Mouse (Mus musculus) heart, embryonic 12.5 days (tissue): ENCODE measurements at regions not wholly inside any gene's neighbourhood (a gene's known extent, or its start where the extent isn't known, plus 50 kb on each side); places are given as distances from the start of the nearest gene placed in this dataset.

ENCODE experiments used
- ATAC-seq: fragments of 200-750 bp; cut with Nextera tagmentation; 2 replicates; pipeline ENCODE4 v1.8.0; 2017; ENCODE audit warnings: moderate TSS enrichment, moderate library complexity; ENCODE audit not compliant: insufficient number of reproducible peaks, low FRiP score
- H3K27ac ChIP-seq: fragments of 300-500 bp; sonication (generic); 2 replicates; pipeline ENCODE4 v1.5.1; 2016; ENCODE audit warnings: mild to moderate bottlenecking, moderate library complexity; ENCODE audit not compliant: poor library complexity, severe bottlenecking
- H3K27me3 ChIP-seq: fragments of 300-500 bp; sonication (generic); replicated peaks from 2 replicates; pipeline ENCODE4 v1.6.1; 2016; ENCODE audit warnings: mild to moderate bottlenecking, moderate library complexity
- H3K36me3 ChIP-seq: fragments of 300-500 bp; sonication (generic); 2 replicates; pipeline ENCODE4 v1.6.1; 2016; ENCODE audit warnings: mild to moderate bottlenecking, moderate library complexity
- H3K4me1 ChIP-seq: fragments of 300-500 bp; sonication (generic); replicated peaks from 2 replicates; pipeline ENCODE4 v1.6.1; 2016; ENCODE audit warnings: mild to moderate bottlenecking
- H3K4me2 ChIP-seq: fragments of 300-500 bp; sonication (generic); 2 replicates; pipeline ENCODE4 v1.6.1; 2016; ENCODE audit warnings: mild to moderate bottlenecking, moderate library complexity
- H3K4me3 ChIP-seq: fragments of 300-500 bp; sonication (generic); 2 replicates; pipeline ENCODE4 v1.5.1; 2016; ENCODE audit warnings: mild to moderate bottlenecking
- H3K9ac ChIP-seq: fragments of 300-500 bp; sonication (generic); 2 replicates; pipeline ENCODE4 v1.6.1; 2016; ENCODE audit warnings: mild to moderate bottlenecking, moderate library complexity
- H3K9me3 ChIP-seq: fragments of 300-500 bp; sonication (generic); replicated peaks from 2 replicates; pipeline ENCODE4 v1.6.1; 2016; ENCODE audit warnings: mild to moderate bottlenecking, moderate library complexity
- WGBS: fragments of 180-500 bp; shearing (Covaris S2); methylation state at CpG from one replicate; pipeline ENCODE4 v1.1.7; 2016; 5-methylcytosine and 5-hydroxymethylcytosine counted together

- no peak overlapping the region for H3K4me3 ChIP-seq
- peaks cover 18% of the 10 kb centered on the region for H3K27me3 ChIP-seq
- H3K27ac ChIP-seq: no peak overlapping the region
- H3K36me3 ChIP-seq: no peaks in the 10 kb centered on the region
- H3K9me3 ChIP-seq: no peaks in the 10 kb centered on the region
- ATAC-seq: no peak
- H3K9ac ChIP-seq: no peak overlapping the region
- no peaks in the 10 kb centered on the region for H3K4me1 ChIP-seq
- H3K4me2 ChIP-seq: no peak overlapping the region
- WGBS: 79% methylated on average over 15 of the region's 15 CpGs
Measured at GRCm38 (mm10) chr9:46684113-46684850, 314.3 kb upstream of the Gm4791 start.

GRCm38 (mm10) chr9:46672050-46672449 lies 326.5 kb upstream of the Gm4791 start:
- Histone ChIP-seq H3K4me1 (no peaks in the 10 kb centered on the region), H3K4me3 (no peak overlapping the region), H3K9ac (no peak overlapping the region), H3K27me3 (peaks cover 49% of the 10 kb centered on the region), H3K36me3 (no peaks in the 10 kb centered on the region), H3K27ac (no peak overlapping the region), H3K9me3 (no peaks in the 10 kb centered on the region), H3K4me2 (no peak overlapping the region)
- 31% methylated on average over 3 of the region's 3 CpGs for WGBS
- ATAC-seq: no peak

GRCm38 (mm10) chr9:46654422-46654821 lies 334.6 kb upstream of the 4931429L15Rik start:
- Histone ChIP-seq H3K9me3 (no peaks in the 10 kb centered on the region), H3K4me2 (no peak overlapping the region), H3K9ac (no peak overlapping the region), H3K27ac (no peak overlapping the region), H3K4me3 (no peak overlapping the region), H3K36me3 (no peaks in the 10 kb centered on the region), H3K4me1 (no peaks in the 10 kb centered on the region), H3K27me3 (peaks cover 52% of the 10 kb centered on the region)
- ATAC-seq: no peak
- WGBS: 81% methylated on average over 8 of the region's 8 CpGs

- H3K27me3 ChIP-seq: peaks cover 30% of the 10 kb centered on the region
- H3K4me2 ChIP-seq: no peak overlapping the region
- ATAC-seq: no peak
- peaks cover 3% of the 10 kb centered on the region; the same call in 1 of the 2 replicates for H3K4me1 ChIP-seq
- no peaks in the 10 kb centered on the region for H3K36me3 ChIP-seq
- WGBS: 67% methylated on average over 9 of the region's 9 CpGs
- no peak overlapping the region for H3K9ac ChIP-seq
- no peak overlapping the region for H3K4me3 ChIP-seq
- no peak overlapping the region for H3K27ac ChIP-seq
- H3K9me3 ChIP-seq: no peaks in the 10 kb centered on the region
Measured at GRCm38 (mm10) chr9:46647238-46647922, 327.6 kb upstream of the 4931429L15Rik start.

- Histone ChIP-seq H3K4me2 (no peak overlapping the region), H3K4me1 (peaks cover 3% of the 10 kb centered on the region; the same call in 1 of the 2 replicates), H3K9me3 (no peaks in the 10 kb centered on the region), H3K9ac (no peak overlapping the region), H3K27me3 (peaks cover 22% of the 10 kb centered on the region), H3K27ac (no peak overlapping the region), H3K36me3 (no peaks in the 10 kb centered on the region), H3K4me3 (no peak overlapping the region)
- peak; percentile 45; the same call in 1 of the 2 replicates for ATAC-seq
- WGBS: 23% methylated on average over 7 of the region's 7 CpGs
Measured at GRCm38 (mm10) chr9:46645469-46645884, 325.7 kb upstream of the 4931429L15Rik start.

- Histone ChIP-seq H3K4me2 (no peak overlapping the region), H3K4me1 (peaks cover 3% of the 10 kb centered on the region; the same call in 1 of the 2 replicates), H3K4me3 (no peak overlapping the region), H3K36me3 (no peaks in the 10 kb centered on the region), H3K27ac (no peak overlapping the region), H3K9ac (no peak overlapping the region), H3K27me3 (peaks cover 11% of the 10 kb centered on the region), H3K9me3 (no peaks in the 10 kb centered on the region)
- WGBS: 63% methylated on average over 3 of the region's 3 CpGs
- no peak for ATAC-seq
Measured at GRCm38 (mm10) chr9:46643551-46643950, 323.8 kb upstream of the 4931429L15Rik start.

GRCm38 (mm10) chr9:46642696-46643095 lies 322.9 kb upstream of the 4931429L15Rik start:
- WGBS: 6% methylated on average over 9 of the region's 9 CpGs

GRCm38 (mm10) chr9:46636261-46637010 lies 316.6 kb upstream of the 4931429L15Rik start:
- ATAC-seq: no peak
- peaks cover 12% of the 10 kb centered on the region; the same call in 1 of the 2 replicates for H3K27me3 ChIP-seq
- H3K36me3 ChIP-seq: no peaks in the 10 kb centered on the region
- no peak overlapping the region for H3K4me3 ChIP-seq
- H3K9me3 ChIP-seq: no peaks in the 10 kb centered on the region
- 64% methylated on average over 8 of the region's 8 CpGs for WGBS
- no peak overlapping the region for H3K27ac ChIP-seq
- H3K4me1 ChIP-seq: no peaks in the 10 kb centered on the region
- H3K9ac ChIP-seq: no peak overlapping the region
- H3K4me2 ChIP-seq: no peak overlapping the region

More at GRCm38 (mm10) chr9:46642696-46643095, 322.9 kb upstream of the 4931429L15Rik start:
- ATAC-seq: no peak
- Histone ChIP-seq H3K9me3 (no peaks in the 10 kb centered on the region), H3K4me1 (peaks cover 3% of the 10 kb centered on the region; the same call in 1 of the 2 replicates), H3K4me2 (no peak overlapping the region), H3K27me3 (peaks cover 14% of the 10 kb centered on the region), H3K4me3 (no peak overlapping the region), H3K9ac (no peak overlapping the region), H3K27ac (no peak overlapping the region), H3K36me3 (no peaks in the 10 kb centered on the region)

- Histone ChIP-seq H3K4me2 (no peak overlapping the region), H3K27me3 (peaks cover 7% of the 10 kb centered on the region; the same call in 1 of the 2 replicates), H3K36me3 (no peaks in the 10 kb centered on the region), H3K4me1 (no peaks in the 10 kb centered on the region), H3K4me3 (no peak overlapping the region), H3K9me3 (no peaks in the 10 kb centered on the region), H3K27ac (no peak overlapping the region), H3K9ac (no peak overlapping the region)
- ATAC-seq: no peak
- WGBS: 68% methylated on average over 4 of the region's 4 CpGs
Measured at GRCm38 (mm10) chr9:46633952-46634351, 314.2 kb upstream of the 4931429L15Rik start.

- no peaks in the 10 kb centered on the region for H3K4me1 ChIP-seq
- no peak overlapping the region for H3K27ac ChIP-seq
- H3K27me3 ChIP-seq: peaks cover 3% of the 10 kb centered on the region; the same call in 1 of the 2 replicates
- H3K4me2 ChIP-seq: no peak overlapping the region
- no peak overlapping the region for H3K4me3 ChIP-seq
- ATAC-seq: no peak
- no peaks in the 10 kb centered on the region for H3K9me3 ChIP-seq
- 71% methylated on average over 10 of the region's 10 CpGs for WGBS
- no peaks in the 10 kb centered on the region for H3K36me3 ChIP-seq
- H3K9ac ChIP-seq: no peak overlapping the region
Measured at GRCm38 (mm10) chr9:46632576-46632975, 312.8 kb upstream of the 4931429L15Rik start.

- H3K27ac ChIP-seq: no peak overlapping the region
- no peaks in the 10 kb centered on the region for H3K4me1 ChIP-seq
- H3K9me3 ChIP-seq: no peaks in the 10 kb centered on the region
- H3K36me3 ChIP-seq: no peaks in the 10 kb centered on the region
- H3K27me3 ChIP-seq: 0 out of 2 replicates have a peak, but pooled peaks cover 4% of the 10 kb centered on the region
- H3K9ac ChIP-seq: no peak overlapping the region
- no peak for ATAC-seq
- H3K4me3 ChIP-seq: no peak overlapping the region
- no peak overlapping the region for H3K4me2 ChIP-seq
- WGBS: 77% methylated on average over 2 of the region's 2 CpGs
Measured at GRCm38 (mm10) chr9:46622255-46622654, 302.5 kb upstream of the 4931429L15Rik start.
